Mouse (Mus musculus): ENCODE results near the gene Tulp1.
"Not testable (repeated sequence)": the region's sequence is repeated elsewhere in the genome, so short reads cannot be mapped to it uniquely, and the experiment has no call there.

Tulp1 gene

DNA sequence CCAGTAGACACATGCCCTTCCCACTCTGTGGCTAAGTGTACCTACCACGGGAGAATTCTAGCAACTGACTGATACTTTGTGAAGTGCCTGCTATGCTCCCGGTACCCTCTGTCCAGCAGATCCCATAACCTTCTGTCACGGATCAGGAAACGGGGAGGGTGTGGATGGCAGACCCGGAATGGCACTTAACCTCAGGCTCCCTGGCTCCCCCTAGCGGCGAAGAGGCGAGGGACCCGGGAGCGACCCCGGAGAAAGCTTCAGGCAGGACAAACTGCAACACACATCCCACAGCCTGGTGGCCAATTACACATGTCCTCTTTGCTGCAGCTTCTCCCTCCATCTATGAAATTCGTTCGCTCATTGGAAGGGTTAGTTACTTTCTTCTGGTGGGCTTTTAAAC lies 3.4 kb upstream of the Tulp1 start:
- DNase-seq (ENCODE audit: low spot score in 2 of 2): peak in 1 of 2 experiments; percentile 53

DNA sequence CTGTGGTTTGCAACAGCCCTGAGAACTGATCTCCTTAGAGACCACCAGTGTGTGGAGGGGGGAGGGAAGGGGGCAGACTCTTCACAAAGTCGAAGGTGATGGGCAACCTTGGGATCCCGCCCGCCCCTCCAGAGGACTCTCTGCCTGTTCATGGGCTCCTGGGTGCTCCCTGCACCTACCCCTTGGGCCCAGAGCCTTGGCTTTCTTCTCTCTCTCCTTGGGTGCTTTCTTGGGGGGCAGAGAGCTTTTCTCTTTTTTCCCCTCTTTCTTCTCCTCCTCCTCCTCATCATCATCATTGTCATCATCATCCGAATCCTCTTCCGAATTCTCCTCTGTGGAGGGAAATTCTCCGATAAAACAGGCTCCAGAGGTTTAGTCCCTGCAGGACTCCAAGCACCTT lies 1.5 kb downstream of the Tulp1 start:
- no peak for DNase-seq (ENCODE audit: low spot score in 2 of 2)

DNA sequence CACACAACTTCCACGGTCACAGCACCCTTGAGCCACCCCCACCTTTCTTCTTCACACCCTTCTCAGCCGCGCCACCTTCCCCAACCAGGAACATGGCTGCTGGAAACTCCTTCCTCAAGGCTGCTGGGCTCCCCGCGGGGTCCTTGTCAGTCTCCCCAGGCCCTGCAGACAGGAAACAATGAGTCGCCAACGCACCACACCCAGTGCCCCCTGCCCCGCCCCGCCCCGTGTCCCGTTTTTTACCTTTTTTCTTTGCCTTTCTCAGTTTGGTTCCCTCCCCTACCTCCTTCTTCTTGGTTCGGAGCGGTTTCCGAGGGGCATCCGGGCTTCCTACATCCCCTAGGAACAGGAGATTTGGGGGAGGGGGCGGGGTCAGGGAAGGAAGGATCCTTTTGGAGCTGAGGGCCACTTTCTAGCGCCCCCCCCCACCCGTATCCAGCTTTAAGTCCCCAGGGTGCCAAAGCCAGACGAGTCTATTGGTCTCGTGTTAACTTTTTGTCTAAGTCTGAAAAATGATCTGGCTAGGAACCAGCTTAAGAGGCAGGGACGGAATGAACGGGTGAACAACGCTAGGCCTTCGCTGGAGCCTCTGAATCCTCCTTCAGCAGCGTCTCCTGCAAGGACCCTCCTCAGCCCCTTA lies 2.2 kb downstream of the Tulp1 start:
- DNase-seq (ENCODE audit: low spot score in 2 of 2): no peak

DNA sequence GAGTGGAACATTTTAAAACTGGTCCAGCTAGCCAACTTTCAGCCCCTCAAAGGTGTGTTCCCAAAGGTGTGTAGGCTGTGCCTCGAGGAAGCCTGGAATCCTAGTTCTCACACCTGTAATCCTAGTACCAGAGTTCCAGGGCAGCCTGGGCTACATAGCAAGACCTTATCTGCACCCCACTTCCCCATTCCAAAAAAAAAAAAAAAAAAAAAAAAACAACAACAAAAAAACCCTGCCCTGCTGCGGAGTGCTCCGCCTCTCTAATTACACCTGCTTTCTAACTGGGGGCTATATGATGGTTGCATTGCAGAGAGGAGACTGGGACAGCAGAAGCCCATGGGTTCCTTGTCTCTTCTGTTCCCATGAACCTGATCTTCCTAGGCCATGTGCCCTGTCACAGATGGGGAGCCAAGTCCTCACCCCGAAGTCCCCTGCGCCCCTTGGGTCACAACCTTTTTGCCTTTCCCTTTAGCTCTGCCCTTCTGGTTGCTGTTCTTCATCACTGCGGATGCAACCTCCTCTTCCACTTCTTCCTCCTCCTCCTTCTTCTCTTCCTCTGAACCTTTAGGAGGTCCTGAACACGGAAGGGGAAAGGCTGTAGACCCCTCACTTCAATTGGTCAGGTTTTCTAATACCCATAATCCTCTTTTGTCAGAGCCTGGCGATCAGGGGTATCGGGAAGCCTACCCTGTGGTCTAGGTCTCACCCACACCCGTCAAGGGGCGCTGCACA lies 2.9 kb downstream of the Tulp1 start:
- no peak for DNase-seq (ENCODE audit: low spot score in 2 of 2)

DNA sequence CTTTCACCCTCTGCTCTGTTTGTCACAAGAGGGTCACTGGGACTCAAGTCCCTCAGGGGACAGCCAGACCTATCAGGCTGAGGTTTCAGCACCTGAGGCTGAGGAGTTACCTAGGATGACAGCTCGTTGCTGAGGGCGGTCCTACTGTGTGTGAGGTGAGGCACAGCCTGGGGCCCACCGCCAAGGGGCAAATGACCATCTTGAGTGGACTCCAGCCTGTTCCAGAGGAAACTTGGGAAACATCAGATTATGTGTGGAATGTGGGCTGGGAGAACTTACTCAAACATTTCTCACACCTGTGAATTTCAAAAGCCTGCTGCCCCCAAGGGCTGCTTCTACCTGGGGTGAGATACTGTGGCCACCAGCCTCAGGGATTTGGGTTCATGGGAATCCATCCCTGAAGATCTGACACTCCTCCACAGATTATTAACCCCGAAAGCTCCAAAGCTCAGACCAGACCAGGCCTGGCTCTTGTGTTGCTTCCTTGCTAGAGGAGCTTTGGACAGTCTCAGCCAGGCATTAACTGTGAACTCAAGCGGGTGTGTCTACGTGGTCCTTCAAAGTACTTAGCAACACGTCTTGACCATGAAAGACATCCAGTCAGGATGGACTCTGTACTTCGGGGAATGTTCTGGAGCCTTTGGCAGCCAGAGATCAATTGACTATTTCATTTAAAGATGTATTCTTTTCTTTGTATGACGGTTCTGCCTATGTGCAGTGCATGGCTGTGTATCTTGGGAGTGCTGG lies 4.3 kb downstream of the Tulp1 start:
- DNase-seq (ENCODE audit: low spot score in 2 of 2): no peak

DNA sequence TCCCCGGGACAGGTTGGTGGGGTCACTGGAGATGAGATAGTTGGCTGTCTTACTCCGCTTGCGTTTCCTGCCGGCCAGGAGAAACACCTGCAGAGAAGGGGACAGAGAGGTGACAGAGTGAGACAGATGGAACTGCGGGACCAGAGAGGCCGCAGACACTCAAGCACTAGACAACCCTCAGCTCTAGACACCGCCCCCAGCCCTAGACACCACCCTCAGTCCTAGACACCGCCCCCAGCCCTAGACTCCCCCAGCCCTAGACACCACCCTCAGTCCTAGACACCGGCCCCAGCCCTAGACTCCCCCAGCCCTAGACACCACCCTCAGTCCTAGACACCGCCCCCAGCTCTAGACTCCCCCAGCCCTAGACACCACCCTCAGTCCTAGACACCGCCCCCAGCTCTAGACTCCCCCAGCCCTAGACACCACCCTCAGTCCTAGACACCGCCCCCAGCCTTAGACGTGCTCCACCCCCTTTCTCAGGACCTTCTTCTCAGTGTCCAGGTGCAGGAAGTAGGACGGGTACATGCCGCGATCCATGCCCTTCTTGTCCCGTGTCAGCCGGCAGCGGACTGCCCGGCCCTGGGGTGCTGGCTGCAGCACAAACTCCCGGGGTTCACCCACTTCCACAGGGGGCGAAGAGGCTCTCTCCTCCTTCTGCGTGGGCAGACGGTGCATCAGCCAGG lies 6.3 kb downstream of the Tulp1 start:
- not testable (repeated sequence) for DNase-seq (ENCODE audit: low spot score in 2 of 2)

DNA sequence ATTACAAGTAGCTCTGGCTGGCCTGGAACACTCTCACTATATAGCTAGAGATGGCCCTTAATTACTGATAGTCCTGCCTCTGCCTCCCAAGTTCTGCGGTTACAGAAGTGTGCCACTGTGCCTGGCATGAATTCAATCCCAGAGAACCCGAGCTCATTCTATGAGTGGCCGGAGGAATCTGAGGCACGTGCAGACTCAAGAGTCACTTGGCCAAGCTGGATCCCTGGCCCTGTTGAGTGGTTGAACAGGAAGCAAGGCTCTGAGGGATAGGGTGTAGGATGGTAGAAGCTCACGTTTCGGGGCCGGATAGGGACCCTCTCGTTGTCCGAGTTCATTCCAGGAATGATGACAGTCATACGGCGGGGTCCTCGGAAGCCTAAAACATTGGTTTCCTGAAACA lies 9.2 kb downstream of the Tulp1 start:
- no peak for DNase-seq (ENCODE audit: low spot score in 2 of 2)

DNA sequence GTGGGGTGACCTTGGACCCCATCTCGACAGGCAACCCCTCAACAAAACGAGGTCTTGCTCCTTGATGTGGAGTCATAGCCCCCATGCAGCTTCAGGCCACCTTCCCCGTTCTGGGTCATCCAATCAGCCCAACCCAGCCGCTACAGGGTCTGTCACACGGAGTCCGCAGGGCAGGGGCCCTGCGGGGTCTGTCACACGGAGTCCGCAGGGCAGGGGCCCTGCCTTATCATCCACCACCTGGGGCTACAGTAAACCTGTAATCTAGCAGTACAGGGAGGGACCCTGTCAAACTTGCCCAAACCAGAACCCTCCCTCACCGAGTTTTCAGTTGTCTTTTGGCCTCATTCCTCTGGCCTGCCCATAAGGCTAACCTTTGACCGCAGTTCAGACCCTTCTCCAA lies 13.0 kb downstream of the Tulp1 start:
- no peak for DNase-seq (ENCODE audit: low spot score in 2 of 2)

DNA sequence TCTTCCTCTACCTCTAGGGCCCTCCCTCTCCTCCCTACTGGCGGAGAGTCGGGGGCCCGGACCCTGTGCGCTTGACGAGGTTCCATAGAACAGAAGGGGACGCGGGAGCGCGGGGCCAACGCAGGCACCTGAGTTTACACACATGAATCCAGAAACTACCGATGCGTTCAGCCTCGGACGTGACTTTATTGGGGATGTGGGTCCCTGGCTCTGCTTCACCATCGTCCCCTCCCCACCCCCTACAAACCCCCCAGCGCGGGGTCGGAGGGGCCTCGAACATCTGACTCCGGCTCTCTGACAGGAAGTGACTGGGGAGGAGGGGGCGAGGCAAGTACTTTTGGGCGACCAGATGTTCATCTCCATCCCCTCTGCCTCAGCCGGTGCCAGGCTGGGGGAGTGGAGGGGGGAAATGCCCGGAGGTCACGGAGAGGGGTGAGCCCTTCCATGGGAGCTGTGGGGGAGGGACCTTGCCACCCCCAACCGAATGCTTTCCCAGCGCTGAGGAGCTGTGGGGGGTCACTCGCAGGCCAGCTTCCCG lies 13.6 kb downstream of the Tulp1 start:
- no peak for DNase-seq (ENCODE audit: low spot score in 2 of 2)

DNA sequence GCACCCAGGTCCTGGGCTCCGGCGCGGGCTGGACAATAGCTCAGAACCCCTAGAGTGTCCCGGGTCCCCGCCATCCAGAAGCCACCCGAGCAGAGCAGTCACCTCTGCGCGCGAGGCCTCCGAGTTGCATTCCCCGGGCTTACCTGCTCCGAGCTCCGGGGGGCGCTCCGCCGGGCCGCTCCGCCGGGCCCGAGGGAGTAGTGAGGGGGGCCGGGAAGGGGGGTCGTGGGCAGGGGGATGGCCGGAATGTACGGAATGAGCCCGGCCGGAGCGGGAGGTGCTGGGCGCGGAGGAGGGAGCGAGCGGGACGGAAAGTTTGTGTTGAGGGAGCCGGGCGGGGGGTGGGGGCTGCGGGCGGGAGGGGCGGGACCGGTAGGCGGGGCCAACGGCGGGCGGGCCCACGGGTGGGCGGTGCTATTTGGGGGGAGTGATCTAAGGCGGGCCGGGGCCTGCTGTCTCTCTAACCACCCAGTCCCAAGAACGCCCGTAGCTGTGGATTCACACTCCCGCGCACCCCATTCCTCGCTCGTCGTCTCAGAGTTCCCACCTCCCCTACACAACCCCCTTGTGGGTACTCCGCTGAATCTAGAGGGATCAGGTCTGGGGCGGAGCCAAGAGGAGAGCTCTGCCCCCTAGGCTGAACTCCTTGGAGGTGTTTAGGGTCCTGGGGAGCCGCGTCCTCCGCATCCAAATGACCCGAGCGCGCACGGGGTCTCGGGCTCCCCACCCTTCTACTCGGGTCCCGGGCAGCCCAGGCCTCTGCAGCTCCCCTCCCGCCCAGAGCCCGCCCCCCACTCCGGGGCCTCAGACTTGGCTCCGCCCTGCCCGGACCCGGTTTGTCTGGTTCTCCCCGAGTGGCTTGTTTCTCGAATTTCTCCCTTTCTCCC lies 14.3 kb downstream of the Tulp1 start, which contains the start of gene Tead3:
Gene Tead3, minus strand, starts transcription at position 352 of the 887 bp plus-strand sequence.
- DNase-seq (ENCODE audit: low spot score in 2 of 2): no peak

DNA sequence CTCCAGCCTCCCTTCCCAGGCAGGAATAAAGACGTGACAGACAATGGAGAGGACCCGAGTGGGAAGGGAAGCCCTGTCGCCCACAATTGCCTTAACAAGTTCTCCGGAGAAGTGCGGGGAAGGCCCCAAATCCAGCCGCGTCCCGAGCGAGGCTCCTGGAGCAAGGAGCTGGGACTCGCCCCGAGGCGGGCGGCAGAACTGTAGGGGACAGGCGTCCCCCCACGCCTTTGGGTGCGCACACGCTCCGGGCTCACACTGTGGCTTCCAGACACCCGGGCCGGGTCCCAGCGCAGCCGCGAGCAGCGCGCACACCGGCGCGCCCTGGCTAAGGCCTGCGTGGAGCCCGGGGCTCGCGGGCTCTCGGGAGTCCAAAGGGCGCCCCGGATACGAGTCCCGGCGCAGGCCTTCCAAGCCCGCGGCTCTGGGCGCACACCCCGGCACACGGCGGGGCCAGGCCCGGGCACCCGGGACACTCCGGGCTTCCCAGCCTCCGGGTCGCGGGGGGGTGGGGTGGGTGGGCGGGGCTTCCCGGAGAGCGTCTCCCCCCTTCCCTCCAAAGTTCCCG lies 15.0 kb downstream of the Tulp1 start:
- no peak for DNase-seq (ENCODE audit: low spot score in 2 of 2)

DNA sequence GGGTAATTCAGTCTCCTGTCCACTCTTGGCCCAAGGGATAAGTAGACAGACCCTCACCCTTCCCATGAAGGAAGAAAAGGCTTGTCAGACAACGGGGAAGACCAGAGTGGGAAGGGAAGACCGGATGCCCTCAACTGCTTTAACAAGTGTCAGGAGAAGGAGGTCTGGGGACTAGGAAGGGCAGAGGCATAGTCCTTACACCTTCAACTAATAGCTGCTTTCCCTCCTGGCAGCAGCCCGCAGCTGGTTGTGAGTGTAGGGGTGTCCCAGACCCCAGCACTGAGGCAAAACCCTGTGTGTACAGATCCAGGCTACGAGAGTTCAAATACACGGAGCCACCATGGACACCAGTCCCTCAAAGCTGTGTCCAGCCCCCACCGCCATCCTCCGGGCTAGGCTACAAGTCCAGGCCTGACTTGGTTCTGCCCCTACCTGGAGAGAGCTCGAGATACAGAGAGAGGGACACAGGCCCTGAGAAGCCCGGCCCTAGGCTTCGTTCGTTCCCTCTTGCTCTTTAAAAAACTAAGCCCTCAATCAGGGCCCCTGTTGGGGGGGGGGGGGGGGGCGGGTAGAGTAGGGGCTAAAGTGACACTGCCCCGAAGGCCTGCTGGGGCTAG lies 15.7 kb downstream of the Tulp1 start:
- no peak for DNase-seq (ENCODE audit: low spot score in 2 of 2)

DNA sequence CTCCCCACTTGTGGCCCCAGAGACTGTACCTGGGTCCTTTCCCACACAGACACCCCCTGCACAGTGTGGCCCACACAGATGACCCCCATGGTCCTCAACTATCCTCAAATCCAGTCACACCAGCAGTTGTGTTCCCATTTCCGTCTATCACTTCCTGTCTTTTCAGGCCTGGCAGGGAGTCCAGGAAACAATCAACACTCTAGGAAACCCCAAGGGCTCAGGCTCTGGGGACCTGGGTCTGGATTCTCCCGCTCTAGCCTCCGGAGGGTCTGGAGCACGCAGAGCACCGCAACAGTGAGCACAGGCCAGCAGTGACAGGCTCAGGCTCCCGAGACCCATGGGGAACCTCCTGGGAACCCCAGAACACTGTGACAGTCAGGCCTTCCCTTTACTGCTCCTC lies 16.8 kb downstream of the Tulp1 start:
- DNase-seq (ENCODE audit: low spot score in 2 of 2): no peak

DNA sequence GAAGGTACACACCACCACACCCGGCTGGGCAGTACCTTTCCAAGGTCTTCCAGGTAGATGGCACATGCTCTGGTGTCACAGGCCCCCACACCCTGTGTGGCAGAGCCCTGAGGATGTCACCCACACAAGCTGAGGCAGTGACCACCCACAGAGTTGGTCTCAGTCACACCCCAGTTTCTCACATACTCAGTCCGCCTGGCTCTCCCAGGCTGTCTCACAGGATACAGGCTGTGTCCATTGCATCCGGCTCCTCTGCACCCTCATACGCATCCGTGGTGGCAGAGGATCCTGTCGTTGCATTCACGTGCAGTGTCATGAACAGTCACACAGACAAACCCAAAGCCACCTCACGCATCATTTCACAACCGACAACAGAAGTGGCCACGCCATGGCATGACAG lies 17.7 kb downstream of the Tulp1 start:
- no peak for DNase-seq (ENCODE audit: low spot score in 2 of 2)

DNA sequence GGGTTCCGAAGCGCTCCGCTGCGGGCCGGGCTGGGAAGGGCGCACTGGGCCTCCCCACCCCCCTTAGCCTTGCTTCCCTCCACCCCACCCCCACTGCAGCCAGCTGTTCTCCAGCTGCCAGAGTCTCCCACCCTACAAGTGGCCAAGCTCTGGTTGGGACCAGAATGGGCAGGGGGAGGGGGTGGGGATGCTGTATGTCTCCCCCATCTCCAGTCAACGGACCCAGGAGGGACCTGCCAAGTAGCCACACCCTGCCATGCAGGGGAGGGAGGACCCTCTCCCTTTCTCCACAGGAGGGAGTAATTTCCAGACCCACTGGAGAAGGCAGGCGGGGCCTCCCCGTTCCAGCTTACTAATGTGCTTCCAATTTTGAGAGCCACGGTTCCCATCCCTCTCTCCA lies 19.1 kb downstream of the Tulp1 start:
- no peak for DNase-seq (ENCODE audit: low spot score in 2 of 2)

DNA sequence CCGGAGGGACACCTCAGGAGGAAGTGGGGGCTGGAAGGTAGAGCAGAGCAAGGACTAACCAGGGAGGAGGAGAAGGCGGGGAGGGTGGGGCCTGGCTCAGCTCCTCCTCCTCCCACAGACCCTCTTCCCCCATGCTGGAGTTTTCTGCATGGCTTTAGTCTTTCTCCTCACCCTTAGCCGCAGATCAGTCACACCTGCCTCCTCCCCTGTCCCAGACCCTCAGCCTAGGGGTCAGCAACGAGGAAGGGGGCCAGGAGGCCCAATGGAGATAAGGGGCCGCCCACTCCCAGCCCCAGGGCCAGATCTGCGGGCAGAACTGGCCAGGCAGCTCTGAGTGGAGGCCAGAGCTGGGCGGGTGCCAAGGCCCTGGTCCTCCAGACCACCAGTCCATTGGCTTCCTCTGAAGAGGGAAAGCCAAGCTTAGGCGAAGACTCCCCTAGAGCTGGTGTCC lies 19.7 kb downstream of the Tulp1 start:
- no peak for DNase-seq (ENCODE audit: low spot score in 2 of 2)

DNA sequence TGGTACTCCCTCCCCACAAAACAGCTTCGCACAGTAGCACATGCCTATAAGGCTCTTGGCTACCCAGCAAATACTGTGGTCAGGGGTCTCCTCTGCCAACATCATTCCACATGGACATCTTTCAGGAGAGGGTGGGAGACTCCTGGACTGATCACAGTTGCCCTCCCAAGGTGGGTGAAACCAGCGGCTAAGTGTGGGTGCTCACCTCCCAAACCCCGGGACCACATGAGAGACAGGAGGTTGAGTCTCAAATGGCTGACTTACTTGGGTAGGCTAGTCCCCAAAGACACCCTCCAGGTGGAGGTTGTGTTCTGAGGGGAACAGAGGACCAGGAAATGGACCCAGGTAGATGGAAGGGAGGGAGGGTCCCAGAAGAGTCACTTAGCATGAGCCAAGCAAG lies 20.4 kb downstream of the Tulp1 start:
- DNase-seq (ENCODE audit: low spot score in 2 of 2): no peak

DNA sequence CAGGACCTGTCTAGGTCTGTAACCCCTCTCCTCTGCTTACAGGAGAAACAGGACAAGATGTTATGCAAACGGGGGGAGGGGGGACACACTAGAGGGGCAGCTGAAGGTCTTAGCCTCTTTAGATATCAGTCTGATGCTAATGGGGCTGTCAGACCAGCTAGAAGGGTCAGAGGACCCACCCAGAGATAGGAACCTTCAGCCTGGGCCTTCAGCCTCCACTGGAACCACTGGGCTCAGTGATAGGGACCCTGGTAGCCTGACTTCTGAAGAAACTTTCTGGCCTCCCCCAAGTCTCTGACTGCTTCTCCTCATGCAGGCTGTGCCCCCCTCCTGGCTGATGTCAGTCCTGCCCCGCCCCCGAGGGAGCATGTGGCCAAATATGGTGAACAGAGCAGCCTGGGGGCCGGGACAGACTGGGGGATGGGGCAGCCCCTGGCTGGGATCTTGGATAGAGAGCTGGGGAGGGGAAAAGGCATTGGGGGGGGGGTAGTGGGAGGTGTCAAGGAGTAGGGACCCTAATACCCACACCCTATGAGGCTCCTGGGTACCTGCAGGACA lies 20.9 kb downstream of the Tulp1 start:
- DNase-seq (ENCODE audit: low spot score in 2 of 2): no peak

DNA sequence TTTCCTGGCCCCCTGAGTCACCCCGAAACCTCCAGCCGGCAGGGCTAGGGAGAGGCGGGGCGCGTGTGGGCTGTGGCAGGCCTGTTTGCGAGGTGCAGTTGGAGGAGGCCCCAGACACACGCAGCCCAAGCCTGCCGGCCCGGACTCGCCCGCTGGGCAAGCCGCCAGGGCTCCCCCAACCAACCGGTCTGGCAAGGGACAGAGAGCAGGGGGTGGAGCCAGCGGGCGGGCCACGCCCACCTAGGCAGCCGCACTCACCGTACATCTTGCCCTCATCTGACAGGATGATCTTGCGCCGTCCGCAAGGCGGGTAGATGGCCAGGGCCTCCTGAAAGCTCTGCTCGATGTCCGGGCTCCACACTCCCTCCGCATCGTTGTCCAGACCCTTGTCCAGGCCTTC lies 23.9 kb downstream of the Tulp1 start:
- peak; percentile 63 to 67 for DNase-seq (ENCODE audit: low spot score in 2 of 2)

DNA sequence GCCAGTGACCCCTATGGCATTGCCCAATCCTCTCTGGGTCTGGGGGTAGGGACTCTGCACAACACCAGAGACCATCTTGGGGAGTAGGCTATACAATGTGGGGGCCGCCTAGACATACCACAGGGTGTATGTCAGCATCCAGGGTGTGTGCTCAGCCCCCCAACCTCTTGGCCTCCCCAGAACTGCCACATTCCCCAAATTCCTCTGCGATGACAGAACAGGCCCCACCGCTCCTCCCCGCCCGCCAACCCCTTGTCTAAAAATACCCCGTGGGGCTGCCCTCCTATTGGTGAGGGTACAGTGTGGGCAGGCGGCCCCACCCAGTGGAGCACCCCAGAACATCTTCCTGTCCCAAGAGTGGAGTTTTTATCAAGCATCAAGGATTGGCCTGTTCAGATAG lies 24.4 kb downstream of the Tulp1 start:
- DNase-seq (ENCODE audit: low spot score in 2 of 2): no peak

Data from frontal cortex, postnatal 14 days (tissue).